Mouse (Mus musculus) thymus, adult 2 months (tissue): ENCODE data around the gene Scap. TPM values are rescaled to one million over a fixed set of nuclear protein-coding genes. Genes with fewer than 3 reads are reported as not detected.
A peak's percentile ranks its signal among the peaks of the same experiment; 100 is the strongest.
"Not testable (repeated sequence)": the region's sequence is repeated elsewhere in the genome, so short reads cannot be mapped to it uniquely, and the experiment has no call there.

ENCODE experiments used
- DNase-seq: peaks from one replicate; pipeline ENCODE4 v3.0.0; 2021
- H3K27ac ChIP-seq: fragments of 200-500 bp; 2 replicates; pipeline ENCODE4 v1.5.1; 2012; ENCODE audit warnings: low read length, control low read depth; ENCODE audit not compliant: control insufficient read depth, insufficient read depth
- H3K27me3 ChIP-seq: fragments of 200-500 bp; 2 replicates; pipeline ENCODE4 v1.6.1; 2012; ENCODE audit warnings: mild to moderate bottlenecking, low read length, moderate library complexity, mixed read lengths; ENCODE audit not compliant: control insufficient read depth, insufficient read depth
- H3K36me3 ChIP-seq: fragments of 200-500 bp; 2 replicates; pipeline ENCODE4 v1.6.1; 2012; ENCODE audit warnings: mild to moderate bottlenecking, low read length, moderate library complexity; ENCODE audit not compliant: control insufficient read depth, insufficient read depth
- H3K4me1 ChIP-seq: fragments of 200-500 bp; replicated peaks from 2 replicates; pipeline ENCODE4 v1.6.1; 2012; ENCODE audit warnings: low read length; ENCODE audit not compliant: control insufficient read depth, insufficient read depth
- H3K4me3 ChIP-seq: fragments of 200-500 bp; 2 replicates; pipeline ENCODE4 v1.5.1; 2012; ENCODE audit warnings: mild to moderate bottlenecking, low read length, control low read depth, moderate library complexity; ENCODE audit not compliant: control insufficient read depth, insufficient read depth
- CTCF ChIP-seq: fragments of 200-500 bp; IDR thresholded peaks from 2 replicates; pipeline ENCODE4 v1.5.1; 2012; ENCODE audit warnings: mild to moderate bottlenecking, control low read depth, low read length, moderate library complexity, borderline replicate concordance; ENCODE audit not compliant: control insufficient read depth, poor library complexity, insufficient read depth; ENCODE audit errors: extremely low read depth
- POLR2A ChIP-seq: fragments of 200-500 bp; IDR thresholded peaks from 2 replicates; pipeline ENCODE4 v1.6.1; 2012; ENCODE audit warnings: mild to moderate bottlenecking, low read length, control low read depth, moderate library complexity; ENCODE audit not compliant: control insufficient read depth, poor library complexity, insufficient read depth; ENCODE audit errors: extremely low read depth
- WGBS: fragments of 180-500 bp; shearing (Covaris S2); methylation state at CpG from one replicate; pipeline ENCODE4 v1.1.7; 2018; 5-methylcytosine and 5-hydroxymethylcytosine counted together
- polyA plus RNA-seq: library from polyadenylated mRNA; depleted of rRNA; stranded (reverse); fragments of >200 nt; gene quantifications from 2 replicates; pipeline ENCODE4 v1.2.3, GENCODE M21; 2012

Gene Scap
- polyA plus RNA-seq, 1 experiment, result 67.0 TPM

- Histone ChIP-seq H3K27me3 (no peaks in the 10 kb centered on the region), H3K36me3 (no peaks in the 10 kb centered on the region), H3K27ac (peak overlapping the region; percentile 36; the same call in 1 of the 2 replicates), H3K4me1 (peaks cover 25% of the 10 kb centered on the region), H3K4me3 (peak overlapping the region; percentile 40)
- DNase-seq, result peak; percentile 47
- no peak for TF ChIP-seq POLR2A
- 9% methylated on average over 21 of the region's 21 CpGs for WGBS
These were observed 3.4 kb upstream of the Scap start for GRCm38 (mm10) chr9:110329655-110330054.

- Histone ChIP-seq H3K36me3 (no peaks in the 10 kb centered on the region), H3K4me1 (peaks cover 25% of the 10 kb centered on the region), H3K4me3 (0 out of 2 replicates have a peak overlapping the region, but pooled peaks have one; percentile 8), H3K27ac (no peak overlapping the region), H3K27me3 (no peaks in the 10 kb centered on the region)
- TF ChIP-seq POLR2A (no peak), CTCF (no peak)
- WGBS, result 19% methylated on average over 6 of the region's 6 CpGs
- DNase-seq, result no peak
These were observed 2.7 kb upstream of the Scap start for GRCm38 (mm10) chr9:110330341-110330740.

DNA sequence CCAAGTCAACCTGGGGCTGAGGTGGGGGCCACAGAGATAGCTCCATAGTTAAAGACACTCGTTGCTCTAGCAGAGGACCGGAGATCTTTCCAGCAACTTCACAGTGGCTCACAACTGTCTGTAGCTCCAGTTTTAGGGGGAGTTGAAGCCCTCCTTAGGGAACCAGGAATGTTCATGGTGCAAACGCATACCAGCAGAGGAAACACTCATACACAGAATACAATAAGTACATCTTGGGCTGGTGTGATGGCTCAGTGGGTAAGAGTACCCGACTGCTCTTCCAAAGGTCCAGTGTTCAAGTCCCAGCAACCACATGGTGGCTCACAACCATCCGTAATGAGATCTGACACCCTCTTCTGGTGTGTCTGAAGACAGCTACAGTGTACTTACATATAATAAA, 2.2 kb upstream of the Scap start:
- H3K27me3 ChIP-seq, H3K27ac ChIP-seq, H3K36me3 ChIP-seq, H3K4me3 ChIP-seq, DNase-seq: not testable (repeated sequence)
- 96% methylated on average over 5 of the region's 5 CpGs for WGBS
- peaks cover 25% of the 10 kb centered on the region for H3K4me1 ChIP-seq

GRCm38 (mm10) chr9:110333896-110334259, 790 bp downstream of the Scap start:
- TF ChIP-seq CTCF, result no peak
- no peak for TF ChIP-seq POLR2A

DNA sequence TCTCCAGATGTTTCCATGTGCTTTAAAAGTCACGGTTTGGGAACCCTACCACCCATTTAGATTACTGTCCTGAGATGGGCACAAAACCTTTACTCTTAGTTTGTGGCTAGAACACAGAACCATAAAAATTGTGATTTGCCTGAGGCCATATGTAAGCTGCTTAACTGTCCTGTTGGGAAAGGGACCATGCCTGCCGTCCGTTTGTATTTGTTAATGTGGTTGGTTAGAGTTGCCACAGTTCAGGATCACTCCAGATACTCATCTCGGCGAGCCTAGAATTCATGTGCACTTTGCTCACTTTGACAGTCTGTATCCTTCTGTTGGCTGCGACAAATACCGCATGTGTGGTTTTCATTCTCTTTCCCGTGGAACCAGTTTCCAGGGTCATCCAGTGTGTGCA, 1.8 kb downstream of the Scap start:
- Histone ChIP-seq H3K36me3 (no peaks in the 10 kb centered on the region), H3K4me3 (no peak overlapping the region), H3K27me3 (no peaks in the 10 kb centered on the region), H3K27ac (no peak overlapping the region), H3K4me1 (peaks cover 16% of the 10 kb centered on the region)
- 63% methylated on average over 8 of the region's 8 CpGs for WGBS
- TF ChIP-seq CTCF (no peak), POLR2A (no peak)
- no peak for DNase-seq

More at GRCm38 (mm10) chr9:110333896-110334259, 790 bp downstream of the Scap start:
- DNase-seq, result no peak
- H3K4me3 ChIP-seq, result peak overlapping the region; percentile 82
- WGBS, result 6% methylated on average over 12 of the region's 12 CpGs
- H3K4me1 ChIP-seq, result peaks cover 23% of the 10 kb centered on the region
- no peaks in the 10 kb centered on the region for H3K27me3 ChIP-seq
- no peak overlapping the region for H3K27ac ChIP-seq
- no peaks in the 10 kb centered on the region for H3K36me3 ChIP-seq

DNA sequence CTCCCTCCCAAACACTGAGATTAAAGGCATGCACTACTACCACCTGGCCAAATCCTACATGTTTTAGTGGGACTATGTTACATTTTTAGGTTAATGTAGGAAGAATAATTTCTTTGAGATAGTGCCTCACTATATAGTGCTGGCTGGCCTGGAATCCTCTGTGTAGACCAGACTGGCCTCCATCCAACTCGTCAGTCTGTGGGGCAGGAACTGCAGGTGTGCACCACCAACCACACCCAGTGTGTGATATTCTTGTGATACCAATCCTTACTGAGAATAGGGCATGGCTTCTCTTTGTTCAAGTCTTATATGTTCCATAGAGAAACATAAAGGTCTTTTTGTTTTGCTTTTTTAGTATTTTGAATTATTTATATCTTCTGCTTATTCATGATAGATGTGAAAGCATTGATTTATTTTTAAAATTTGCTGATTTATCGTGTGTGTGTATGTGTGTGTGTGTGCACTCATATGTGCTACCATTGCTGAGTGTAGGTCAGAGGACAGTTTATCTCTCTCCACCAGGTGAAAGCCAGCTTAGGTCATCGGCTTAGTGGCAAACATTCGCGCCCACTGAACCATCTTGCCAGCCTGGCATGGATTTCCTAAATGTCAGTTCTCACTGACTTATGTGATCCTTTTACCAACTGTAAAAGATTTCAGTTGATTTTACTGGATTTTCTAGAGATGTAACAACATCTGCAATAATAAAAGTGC, 7.1 kb downstream of the Scap start:
- TF ChIP-seq CTCF (no peak), POLR2A (no peak)
- H3K27me3 ChIP-seq, result no peaks in the 10 kb centered on the region
- DNase-seq, result no peak
- no peaks in the 10 kb centered on the region for H3K36me3 ChIP-seq
- H3K4me1 ChIP-seq, result 0 out of 2 replicates have a peak, but pooled peaks cover 2% of the 10 kb centered on the region
- H3K4me3 ChIP-seq, result no peak overlapping the region
- no peak overlapping the region for H3K27ac ChIP-seq
- 82% methylated on average over 5 of the region's 5 CpGs for WGBS

- no peak for DNase-seq
- TF ChIP-seq POLR2A, result no peak
- TF ChIP-seq CTCF, result no peak
- Histone ChIP-seq H3K4me1 (0 out of 2 replicates have a peak, but pooled peaks cover 2% of the 10 kb centered on the region), H3K27me3 (no peaks in the 10 kb centered on the region), H3K27ac (no peak overlapping the region), H3K4me3 (no peak overlapping the region), H3K36me3 (no peaks in the 10 kb centered on the region)
- 90% methylated on average over 8 of the region's 8 CpGs for WGBS
These were observed 8.9 kb downstream of the Scap start for GRCm38 (mm10) chr9:110342008-110342407.

- H3K36me3 ChIP-seq, result no peaks in the 10 kb centered on the region
- no peak for DNase-seq
- TF ChIP-seq CTCF (no peak), POLR2A (no peak)
- 95% methylated on average over 6 of the region's 6 CpGs for WGBS
- no peaks in the 10 kb centered on the region for H3K4me1 ChIP-seq
- H3K27me3 ChIP-seq, result no peaks in the 10 kb centered on the region
- no peak overlapping the region for H3K4me3 ChIP-seq
- no peak overlapping the region for H3K27ac ChIP-seq
These were observed 10.7 kb downstream of the Scap start for GRCm38 (mm10) chr9:110343805-110344204.
